Mouse (Mus musculus) liver, postnatal 0 days (tissue): Measurements from ENCODE around the gene Celsr1.

Source experiments
- CTCF ChIP-seq: sonication (generic); IDR thresholded peaks from 2 replicates; pipeline ENCODE4 v1.5.1; 2016; ENCODE audit warnings: antibody characterized with exemption, low read depth
- EP300 ChIP-seq: IDR thresholded peaks from 2 replicates; pipeline ENCODE4 v1.6.1; 2016; ENCODE audit warnings: antibody characterized with exemption, low read depth, mild to moderate bottlenecking

DNA sequence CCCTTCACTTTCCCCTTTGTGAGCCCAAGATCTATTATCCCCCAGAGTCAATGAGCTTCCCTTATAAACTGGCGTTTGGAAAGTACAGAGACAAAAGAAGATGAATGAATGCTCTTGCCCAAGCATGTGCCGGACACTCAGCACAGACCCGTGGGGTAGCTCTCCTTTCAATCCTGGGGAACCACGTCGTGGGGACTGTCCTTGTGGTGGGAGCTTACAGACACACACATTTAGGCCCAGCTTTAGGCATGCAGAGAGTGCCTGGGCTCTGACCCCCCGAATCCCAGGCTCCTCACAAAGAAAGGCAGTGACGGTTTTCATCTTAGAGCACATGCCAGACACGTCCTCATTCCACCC lies 113.7 kb downstream of the Celsr1 start:
- TF ChIP-seq CTCF (no peak), EP300 (no peak)
